Mouse (Mus musculus) midbrain, embryonic 16.5 days (tissue): ENCODE results near the gene Txndc17. TPM values are rescaled to one million over a fixed set of nuclear protein-coding genes. Genes with fewer than 3 reads are reported as not detected.
"Not testable (repeated sequence)": the region's sequence is repeated elsewhere in the genome, so short reads cannot be mapped to it uniquely, and the experiment has no call there.

ENCODE experiments used
- ATAC-seq: fragments of 200-750 bp; cut with Nextera tagmentation; 2 replicates; pipeline ENCODE4 v1.8.0; 2017; ENCODE audit warnings: moderate TSS enrichment
- H3K27ac ChIP-seq: fragments of 300-500 bp; sonication (generic); 2 replicates; pipeline ENCODE4 v1.5.1; 2014; ENCODE audit warnings: mild to moderate bottlenecking, low read length, mixed read lengths
- H3K27me3 ChIP-seq: fragments of 300-500 bp; sonication (generic); 2 replicates; pipeline ENCODE4 v1.6.1; 2014; ENCODE audit warnings: low read depth, low read length, mixed read lengths; ENCODE audit not compliant: control insufficient read depth, insufficient read depth
- H3K36me3 ChIP-seq: fragments of 300-500 bp; sonication (generic); 2 replicates; pipeline ENCODE4 v1.6.1; 2014; ENCODE audit warnings: mild to moderate bottlenecking, low read length, moderate library complexity, mixed read lengths; ENCODE audit not compliant: control insufficient read depth, insufficient read depth
- H3K4me1 ChIP-seq: fragments of 300-500 bp; sonication (generic); 2 replicates; pipeline ENCODE4 v1.6.1; 2014; ENCODE audit warnings: mild to moderate bottlenecking, low read length, mixed read lengths; ENCODE audit not compliant: control insufficient read depth, insufficient read depth
- H3K4me2 ChIP-seq: fragments of 300-500 bp; sonication (generic); 2 replicates; pipeline ENCODE4 v1.6.1; 2014; ENCODE audit warnings: mild to moderate bottlenecking, low read length, mixed read lengths
- H3K4me3 ChIP-seq: fragments of 300-500 bp; sonication (generic); 2 replicates; pipeline ENCODE4 v1.5.1; 2014; ENCODE audit warnings: low read depth, mild to moderate bottlenecking, low read length, moderate library complexity, mixed read lengths
- H3K9ac ChIP-seq: fragments of 300-500 bp; sonication (generic); 2 replicates; pipeline ENCODE4 v1.6.1; 2014; ENCODE audit warnings: low read depth, low read length, mixed read lengths
- H3K9me3 ChIP-seq: fragments of 300-500 bp; sonication (generic); replicated peaks from 2 replicates; pipeline ENCODE4 v1.6.1; 2014; ENCODE audit warnings: mild to moderate bottlenecking, low read length, mixed read lengths; ENCODE audit not compliant: control insufficient read depth, poor library complexity, severe bottlenecking
- WGBS: fragments of 180-500 bp; shearing (Covaris S2); extraction: QIAGEN DNeasy Blood & Tissue Kit; methylation state at CpG from one replicate; pipeline ENCODE4 v1.1.7; 2014; 5-methylcytosine and 5-hydroxymethylcytosine counted together
- polyA plus RNA-seq: library from polyadenylated mRNA; unstranded; fragments of >200 nt; fragmentation: Nextera tagmentation; extraction: Ambion mirVana; gene quantifications from 2 replicates; pipeline ENCODE4 v1.2.1, GENCODE M21; 2015

The Txndc17 gene
- polyA plus RNA-seq, result 137 and 145 TPM in 2 replicates

DNA sequence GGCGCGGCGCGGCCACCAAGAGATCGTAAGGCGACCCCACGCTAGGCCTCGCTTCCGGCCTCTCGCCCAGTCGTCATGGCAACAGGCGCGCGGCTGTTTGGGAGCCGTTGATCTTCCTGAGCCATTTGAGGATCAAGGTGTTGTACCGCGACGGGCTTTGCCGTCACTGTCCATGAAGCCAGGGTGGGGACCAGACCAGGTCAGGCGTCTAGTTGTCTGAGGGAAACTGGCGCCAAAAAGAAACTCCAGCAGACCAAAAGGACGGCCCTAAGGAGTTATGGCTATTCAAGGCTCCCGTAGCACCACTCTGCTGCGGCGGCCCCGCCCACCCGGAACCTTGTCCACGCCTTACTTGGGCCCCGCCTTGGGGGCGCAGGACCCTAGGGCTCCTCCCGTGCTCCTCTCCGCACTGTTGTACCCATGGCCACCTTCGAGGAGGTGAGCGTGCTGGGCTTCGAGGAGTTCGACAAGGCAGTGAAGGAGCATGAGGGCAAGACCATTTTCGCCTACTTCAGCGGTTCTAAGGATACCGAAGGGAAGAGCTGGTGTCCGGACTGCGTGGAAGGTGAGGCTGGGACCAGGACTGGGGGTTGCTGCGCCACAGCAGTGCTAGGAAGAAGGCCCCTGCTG lies at the start of gene Txndc17, which contains the start of gene 4933427D14Rik:
Txndc17 (plus strand) TSS at position 344 of the 630 bp plus-strand sequence.
4933427D14Rik (minus strand) TSS at position 256 of the 630 bp plus-strand sequence.
- WGBS, result under 1% methylated on average over 42 of the region's 42 CpGs
- H3K4me2 ChIP-seq, result peak within 1 kb of the TSS; percentile 87
- H3K9ac ChIP-seq, result peak within 1 kb of the TSS; percentile 80

DNA sequence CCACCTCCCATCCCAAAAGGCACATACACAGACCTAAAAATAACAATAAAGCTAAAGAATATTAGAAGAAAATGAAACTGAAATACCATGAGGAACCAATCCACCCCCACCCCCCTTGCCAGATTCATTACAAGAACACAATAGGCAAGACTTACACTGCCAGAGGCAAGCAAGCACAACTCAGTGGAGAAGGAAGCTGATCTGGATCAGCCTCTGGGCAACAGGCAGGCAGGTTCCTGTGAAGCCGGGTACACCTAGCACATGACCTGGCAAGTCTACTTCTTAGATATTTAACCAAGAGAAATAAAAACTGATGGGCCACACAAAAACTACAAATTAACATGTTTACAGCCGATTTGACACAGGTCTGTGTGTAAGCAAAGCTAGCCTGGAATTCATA lies 44.1 kb upstream of the Txndc17 start:
- 94% methylated on average over 2 of the region's 2 CpGs for WGBS
- peaks cover 35% of the 10 kb centered on the region for H3K36me3 ChIP-seq

More for the DNA sequence above, at the start of gene Txndc17, which contains the start of gene 4933427D14Rik:
- H3K9me3 ChIP-seq, result no peaks in the 10 kb centered on the region
- peak within 1 kb of the TSS; percentile 74 for H3K27ac ChIP-seq
- peaks cover 5% of the 10 kb centered on the region for H3K36me3 ChIP-seq
- peak; percentile 90 for ATAC-seq
- peaks cover 25% of the 10 kb centered on the region for H3K4me1 ChIP-seq
- H3K27me3 ChIP-seq, result no peaks in the 10 kb centered on the region
- peak within 1 kb of the TSS; percentile 54 for H3K4me3 ChIP-seq

GRCm38 (mm10) chr11:72169871-72170270 lies 37.5 kb upstream of the Txndc17 start:
- Histone ChIP-seq H3K9me3 (no peaks in the 10 kb centered on the region), H3K36me3 (peaks cover 33% of the 10 kb centered on the region), H3K9ac (no peak overlapping the region), H3K27ac (no peak overlapping the region), H3K4me3 (no peak overlapping the region), H3K4me2 (no peak overlapping the region), H3K4me1 (no peaks in the 10 kb centered on the region), H3K27me3 (no peaks in the 10 kb centered on the region)
- 87% methylated on average over 4 of the region's 4 CpGs for WGBS
- ATAC-seq, result no peak

More for the DNA sequence above, 44.1 kb upstream of the Txndc17 start:
- Histone ChIP-seq H3K4me2 (no peak overlapping the region), H3K4me1 (no peaks in the 10 kb centered on the region), H3K9me3 (no peaks in the 10 kb centered on the region), H3K9ac (no peak overlapping the region), H3K4me3 (no peak overlapping the region), H3K27ac (no peak overlapping the region), H3K27me3 (no peaks in the 10 kb centered on the region)
- ATAC-seq, result no peak

GRCm38 (mm10) chr11:72171906-72172305 lies 35.4 kb upstream of the Txndc17 start:
- H3K36me3 ChIP-seq, result peaks cover 20% of the 10 kb centered on the region
- 87% methylated on average over 4 of the region's 4 CpGs for WGBS
- H3K9ac ChIP-seq, ATAC-seq, H3K4me1 ChIP-seq, H3K4me2 ChIP-seq, H3K4me3 ChIP-seq, H3K9me3 ChIP-seq, H3K27me3 ChIP-seq, H3K27ac ChIP-seq: not testable (repeated sequence)

DNA sequence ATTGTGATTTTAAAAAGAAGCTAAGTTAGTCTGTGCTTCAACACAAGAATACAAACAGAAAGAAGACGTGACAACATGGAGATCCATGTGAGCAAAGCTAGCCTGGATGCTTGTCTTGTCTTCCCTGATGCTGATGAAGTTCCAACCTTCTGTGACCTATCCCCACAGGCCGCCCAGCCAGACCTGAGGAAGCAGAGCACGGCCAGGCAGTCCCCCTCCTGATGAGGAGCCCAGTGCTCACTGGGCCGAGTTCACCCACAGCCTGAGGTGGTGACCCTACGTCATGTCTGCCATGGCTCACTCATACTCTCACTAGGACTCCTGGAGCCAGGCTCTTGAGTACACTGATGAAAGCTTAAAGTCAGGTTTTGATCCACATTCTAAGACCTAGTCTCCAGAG lies 33.8 kb upstream of the Txndc17 start:
- Histone ChIP-seq H3K4me3 (no peak overlapping the region), H3K27ac (no peak overlapping the region), H3K27me3 (no peaks in the 10 kb centered on the region), H3K36me3 (peaks cover 25% of the 10 kb centered on the region), H3K4me2 (no peak overlapping the region), H3K4me1 (no peaks in the 10 kb centered on the region), H3K9me3 (no peaks in the 10 kb centered on the region), H3K9ac (no peak overlapping the region)
- 91% methylated on average over 5 of the region's 5 CpGs for WGBS
- no peak for ATAC-seq

GRCm38 (mm10) chr11:72174721-72175120 lies 32.6 kb upstream of the Txndc17 start:
- WGBS, result 96% methylated on average over 6 of the region's 6 CpGs
- H3K27me3 ChIP-seq, result no peaks in the 10 kb centered on the region
- no peak for ATAC-seq
- H3K9me3 ChIP-seq, result no peaks in the 10 kb centered on the region
- no peak overlapping the region for H3K27ac ChIP-seq
- no peak overlapping the region for H3K4me2 ChIP-seq
- H3K9ac ChIP-seq, result no peak overlapping the region
- no peak overlapping the region for H3K4me3 ChIP-seq
- no peaks in the 10 kb centered on the region for H3K4me1 ChIP-seq
- peaks cover 22% of the 10 kb centered on the region for H3K36me3 ChIP-seq

- Histone ChIP-seq H3K36me3 (peaks cover 28% of the 10 kb centered on the region), H3K4me3 (no peak overlapping the region), H3K27me3 (no peaks in the 10 kb centered on the region), H3K27ac (no peak overlapping the region), H3K4me2 (no peak overlapping the region), H3K9me3 (no peaks in the 10 kb centered on the region), H3K4me1 (no peaks in the 10 kb centered on the region), H3K9ac (no peak overlapping the region)
- WGBS, result 77% methylated on average over 5 of the region's 5 CpGs
- ATAC-seq, result no peak
Observed at GRCm38 (mm10) chr11:72175966-72176365, 31.4 kb upstream of the Txndc17 start.

GRCm38 (mm10) chr11:72176553-72176952 lies 30.8 kb upstream of the Txndc17 start:
- no peaks in the 10 kb centered on the region for H3K4me1 ChIP-seq
- H3K4me2 ChIP-seq, result no peak overlapping the region
- H3K4me3 ChIP-seq, result no peak overlapping the region
- no peaks in the 10 kb centered on the region for H3K9me3 ChIP-seq
- H3K36me3 ChIP-seq, result peaks cover 32% of the 10 kb centered on the region
- H3K27ac ChIP-seq, result no peak overlapping the region
- H3K9ac ChIP-seq, result no peak overlapping the region
- no peak for ATAC-seq
- WGBS, result 29% methylated on average over 3 of the region's 3 CpGs
- H3K27me3 ChIP-seq, result no peaks in the 10 kb centered on the region

- Histone ChIP-seq H3K4me1 (no peaks in the 10 kb centered on the region), H3K27ac (no peak overlapping the region), H3K27me3 (no peaks in the 10 kb centered on the region), H3K9ac (no peak overlapping the region), H3K9me3 (no peaks in the 10 kb centered on the region), H3K4me2 (no peak overlapping the region), H3K4me3 (no peak overlapping the region), H3K36me3 (peaks cover 25% of the 10 kb centered on the region)
- ATAC-seq, result no peak
- 86% methylated on average over 5 of the region's 5 CpGs for WGBS
Observed at GRCm38 (mm10) chr11:72180556-72180955, 26.8 kb upstream of the Txndc17 start.
